Mouse (Mus musculus) liver, adult (tissue): ENCODE data around the gene Kcnf1.

ENCODE experiments used
- GATA4 ChIP-seq: IDR thresholded peaks from 2 replicates; pipeline ENCODE4 v1.6.1; 2014; ENCODE audit warnings: mild to moderate bottlenecking, low read length; ENCODE audit not compliant: insufficient replicate concordance

The Kcnf1 gene

GRCm38 (mm10) chr12:17175531-17175951 lies 1.1 kb downstream of the Kcnf1 start:
- TF ChIP-seq GATA4: no peak

- TF ChIP-seq GATA4: no peak
Measured at GRCm38 (mm10) chr12:17175124-17175523, 1.6 kb downstream of the Kcnf1 start.

GRCm38 (mm10) chr12:17174134-17174893 lies 2.4 kb downstream of the Kcnf1 start:
- TF ChIP-seq GATA4: no peak

- TF ChIP-seq GATA4: no peak
Measured at GRCm38 (mm10) chr12:17170406-17170805, 6.3 kb downstream of the Kcnf1 start.

- no peak for TF ChIP-seq GATA4
Measured at GRCm38 (mm10) chr12:17166116-17166515, 10.6 kb downstream of the Kcnf1 start.

- TF ChIP-seq GATA4: no peak
Measured at GRCm38 (mm10) chr12:17163996-17164395, 12.7 kb downstream of the Kcnf1 start.

GRCm38 (mm10) chr12:17159549-17159948 lies 17.1 kb downstream of the Kcnf1 start:
- no peak for TF ChIP-seq GATA4

- no peak for TF ChIP-seq GATA4
Measured at GRCm38 (mm10) chr12:17157558-17157957, 19.1 kb downstream of the Kcnf1 start.

GRCm38 (mm10) chr12:17155781-17156180 lies 20.9 kb downstream of the Kcnf1 start:
- TF ChIP-seq GATA4: no peak

GRCm38 (mm10) chr12:17152840-17153239 lies 23.8 kb downstream of the Kcnf1 start:
- TF ChIP-seq GATA4: no peak

- no peak for TF ChIP-seq GATA4
Measured at GRCm38 (mm10) chr12:17148920-17149319, 27.8 kb downstream of the Kcnf1 start.

GRCm38 (mm10) chr12:17141791-17142190 lies 34.9 kb downstream of the Kcnf1 start:
- no peak for TF ChIP-seq GATA4

- no peak for TF ChIP-seq GATA4
Measured at GRCm38 (mm10) chr12:17140436-17140835, 36.3 kb downstream of the Kcnf1 start.

- TF ChIP-seq GATA4: no peak
Measured at GRCm38 (mm10) chr12:17134546-17135096, 42.1 kb downstream of the Kcnf1 start.

- TF ChIP-seq GATA4: no peak
Measured at GRCm38 (mm10) chr12:17132243-17132642, 44.4 kb downstream of the Kcnf1 start.

GRCm38 (mm10) chr12:17131563-17131962 lies 45.1 kb downstream of the Kcnf1 start:
- TF ChIP-seq GATA4: no peak
